Mouse (Mus musculus) Patski (cell line): Measurements from ENCODE around the gene Jph3. TPM values are rescaled to one million over a fixed set of nuclear protein-coding genes. Genes with fewer than 3 reads are reported as not detected.

Experiments
- ATAC-seq: fragments of 100-300 bp; one replicate; pipeline ENCODE4 v1.8.0; 2021
- CTCF ChIA-PET: fragments of 350-600 bp; sonication (Branson Sonifier 250); formaldehyde crosslinking; loops from one replicate; lab custom pipeline; 2022; ENCODE audit warnings: inconsistent platforms; lab: Charles Lee
- POLR2A ChIA-PET: fragments of 350-600 bp; sonication (Branson Sonifier 250); formaldehyde crosslinking; loops from one replicate; lab custom pipeline; 2022; ENCODE audit warnings: antibody characterized with exemption, inconsistent platforms; lab: Charles Lee
- DNase-seq: peaks from one replicate; pipeline ENCODE4 v3.0.0-alpha.2; 2011; ENCODE audit warnings: low read depth, low spot score
- H3K27me3 ChIP-seq: fragments of 371-371 bp; one replicate; pipeline ENCODE4 v1.5.1; 2021
- CTCF ChIP-seq: fragments of 100-300 bp; IDR thresholded peaks from one replicate; pipeline ENCODE4 v1.5.1; 2021
- in situ Hi-C: fragments of 300-500 bp; cut with MboI; formaldehyde crosslinking; loops from 3 replicates; pipeline ENCODE4 v1.11.1; 2018; ENCODE audit warnings: low pct_unique_long_range_greater_than_20kb, mixed read lengths
- polyA plus RNA-seq: library from polyadenylated mRNA; unstranded; gene quantifications from one replicate; pipeline ENCODE4 v1.2.3, GENCODE M21; 2021

Gene Jph3
- polyA plus RNA-seq, 1 experiment from 2014 or later = 0.04 TPM

DNA sequence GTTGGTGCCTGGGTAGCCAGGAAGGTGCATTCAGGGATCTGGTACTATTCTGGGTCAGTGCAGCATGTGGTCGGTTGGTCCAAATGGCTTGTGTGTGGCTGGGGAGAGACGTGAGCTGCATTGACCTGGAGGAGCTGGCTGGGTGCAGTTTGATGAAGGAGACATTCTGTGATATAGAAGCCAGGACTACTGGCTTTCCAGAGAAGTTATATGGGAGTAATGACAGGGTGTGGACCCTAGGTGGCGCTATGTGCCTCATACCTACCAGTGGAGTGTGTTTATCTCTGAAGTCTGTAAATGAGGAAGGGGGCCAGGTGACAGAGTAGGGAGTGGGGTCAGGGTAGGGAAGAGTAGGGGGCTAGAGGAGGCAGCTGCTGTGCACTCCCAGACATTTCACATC, 21.1 kb downstream of the Jph3 start:
- peaks cover 43% of the 10 kb centered on the region for H3K27me3 ChIP-seq
- TF ChIP-seq CTCF = no peak
- ChIA-PET CTCF (interaction anchor here (1.5 kb wide), 1 partner anchor 79 kb away, joined by 3 read pairs; no protein-coding TSS in a partner anchor), POLR2A (no interaction called here)
- ATAC-seq = no peak
- DNase-seq = no peak
- in situ Hi-C loops = no loop called here

DNA sequence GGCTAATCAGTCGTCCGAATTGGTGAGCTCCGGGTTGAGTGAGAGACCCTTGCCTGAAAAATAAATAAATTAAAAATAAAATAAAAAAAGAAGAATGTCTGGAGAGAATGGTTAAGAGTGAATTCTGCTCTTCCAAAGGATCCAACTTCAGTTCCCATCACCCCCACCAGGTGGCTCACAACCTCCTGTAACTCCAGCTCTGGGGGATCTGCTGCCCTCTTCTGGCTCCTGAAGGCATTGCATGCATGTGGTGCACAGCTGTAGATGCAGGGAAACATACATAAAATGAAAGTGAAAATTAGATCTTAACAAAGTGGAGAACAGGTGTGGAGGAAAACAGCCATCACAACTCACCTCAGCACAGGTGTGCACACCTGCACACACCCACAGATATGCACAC, 22.0 kb downstream of the Jph3 start:
- ChIA-PET CTCF (interaction anchor here (1.5 kb wide), 1 partner anchor 79 kb away, joined by 3 read pairs; no protein-coding TSS in a partner anchor), POLR2A (no interaction called here)
- in situ Hi-C loops = no loop called here

DNA sequence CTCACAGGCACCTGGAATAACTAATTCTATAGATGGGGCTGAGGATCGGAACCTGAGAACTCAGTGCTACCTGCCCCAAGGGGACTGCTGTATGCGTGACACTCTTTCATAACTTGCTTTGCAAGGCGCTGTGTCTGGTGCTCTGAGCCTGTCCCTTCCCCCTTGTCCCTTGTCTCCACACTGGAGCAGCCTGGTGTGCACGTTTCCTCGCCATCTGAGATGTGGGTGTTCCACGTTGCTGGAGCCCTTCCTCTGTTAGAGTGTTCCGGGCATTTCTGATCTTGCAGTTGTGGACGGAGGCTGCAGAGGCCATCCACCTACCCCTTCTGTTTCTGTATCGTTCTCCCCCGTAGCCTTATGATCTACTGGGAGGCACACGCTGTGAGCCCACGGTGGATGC, 29.0 kb downstream of the Jph3 start:
- ChIA-PET CTCF (no interaction called here), POLR2A (no interaction called here)
- in situ Hi-C loops = no loop called here
- ATAC-seq (no peak), DNase-seq (no peak)
- peaks cover 55% of the 10 kb centered on the region for H3K27me3 ChIP-seq
- no peak for TF ChIP-seq CTCF

More for the DNA sequence above, 22.0 kb downstream of the Jph3 start:
- peak; percentile 98 for TF ChIP-seq CTCF
- DNase-seq (no peak), ATAC-seq (no peak)
- peaks cover 43% of the 10 kb centered on the region for H3K27me3 ChIP-seq

DNA sequence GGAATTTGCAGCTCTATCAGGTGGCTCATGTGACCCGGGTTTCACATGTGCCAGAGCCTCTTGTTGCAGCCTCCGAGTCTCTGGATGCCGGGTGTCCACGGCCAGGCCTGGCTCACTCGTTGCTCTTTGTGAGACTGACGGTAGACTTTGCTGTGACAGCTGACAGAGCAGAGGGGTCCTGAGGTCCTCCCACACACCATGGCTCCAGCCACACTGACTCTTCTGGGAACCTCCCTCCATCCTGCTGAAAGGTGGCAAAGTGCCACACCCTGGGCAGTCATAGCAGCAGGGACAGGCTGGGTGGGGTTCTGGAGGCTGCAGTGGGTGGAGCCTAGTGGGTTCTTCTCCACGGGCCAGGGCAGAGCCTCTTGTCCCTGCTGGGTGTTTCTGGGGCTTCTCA, 31.1 kb downstream of the Jph3 start:
- TF ChIP-seq CTCF = no peak
- in situ Hi-C loops = no loop called here
- POLR2A ChIA-PET = no interaction called here
- peaks cover 67% of the 10 kb centered on the region for H3K27me3 ChIP-seq
- ATAC-seq (no peak), DNase-seq (no peak)
- CTCF ChIA-PET = no interaction called here

- TF ChIP-seq CTCF = no peak
- peak; percentile 17 for DNase-seq
- ChIA-PET POLR2A (no interaction called here), CTCF (no interaction called here)
- ATAC-seq = peak; percentile 38
- H3K27me3 ChIP-seq = peaks cover 70% of the 10 kb centered on the region
- in situ Hi-C loops = no loop called here
Measured at GRCm38 (mm10) chr8:121761480-121761879, 32.1 kb downstream of the Jph3 start.

DNA sequence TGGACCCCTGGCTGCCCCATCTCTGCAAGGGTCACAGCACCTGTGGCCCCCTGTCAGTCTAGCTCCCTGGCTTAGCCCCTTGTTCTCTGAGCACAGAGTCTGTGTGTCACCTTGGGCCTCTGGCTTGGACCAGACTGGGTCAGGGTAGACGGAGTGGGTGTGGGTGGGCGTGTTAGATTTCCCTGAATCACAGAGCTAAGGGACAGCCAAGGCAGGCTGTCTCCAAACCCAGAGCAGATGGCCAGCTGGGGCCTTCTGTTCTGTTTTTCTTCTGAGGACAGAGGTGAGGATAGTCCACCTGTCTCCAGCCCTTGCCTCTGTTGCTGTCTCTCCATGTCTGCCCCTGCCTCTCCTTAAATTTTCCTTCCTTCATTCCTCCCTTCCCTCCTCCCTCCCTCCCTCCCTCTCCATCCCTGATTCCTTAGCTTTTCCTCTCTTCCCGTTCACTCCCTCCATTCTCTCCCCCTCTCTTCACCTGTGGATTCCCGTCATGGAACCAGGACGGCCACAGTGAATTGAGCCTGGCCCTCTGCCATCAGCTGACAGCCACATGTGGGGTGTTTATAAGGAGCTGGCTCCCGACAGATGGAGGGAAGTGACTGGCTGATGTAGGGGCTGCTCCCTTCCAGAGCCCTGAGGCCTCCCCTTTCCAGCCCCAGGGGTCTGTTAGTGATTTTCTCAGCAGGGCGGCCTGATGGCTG, 33.7 kb downstream of the Jph3 start:
- TF ChIP-seq CTCF = no peak
- CTCF ChIA-PET = no interaction called here
- in situ Hi-C loops = no loop called here
- H3K27me3 ChIP-seq = peaks cover 83% of the 10 kb centered on the region
- ATAC-seq = no peak
- no peak for DNase-seq
- POLR2A ChIA-PET = no interaction called here

DNA sequence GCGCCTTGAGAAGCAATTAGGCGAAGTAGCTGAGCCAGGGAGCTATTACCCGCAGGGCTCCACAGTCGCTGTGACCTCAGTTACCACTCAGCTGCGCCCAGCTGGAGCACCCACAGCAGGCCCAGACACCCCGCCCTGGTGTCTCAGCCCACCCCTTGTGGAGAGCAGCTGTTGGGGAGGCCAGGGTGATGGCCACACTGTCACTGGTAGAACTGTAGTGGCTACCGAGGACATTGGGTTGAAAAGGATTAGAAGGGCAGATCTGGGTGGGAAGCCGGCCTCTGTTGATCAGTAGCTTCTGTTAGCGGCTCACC, 34.2 kb downstream of the Jph3 start:
- no peak for TF ChIP-seq CTCF
- POLR2A ChIA-PET = no interaction called here
- in situ Hi-C loops = no loop called here
- peaks cover 83% of the 10 kb centered on the region for H3K27me3 ChIP-seq
- no peak for DNase-seq
- no peak for ATAC-seq
- CTCF ChIA-PET = no interaction called here

- POLR2A ChIA-PET = no interaction called here
Measured at GRCm38 (mm10) chr8:121765594-121766138, 36.2 kb downstream of the Jph3 start.

GRCm38 (mm10) chr8:121769095-121769494, 39.7 kb downstream of the Jph3 start:
- no peak for ATAC-seq
- ChIA-PET CTCF (no interaction called here), POLR2A (no interaction called here)
- TF ChIP-seq CTCF = no peak
- in situ Hi-C loops = no loop called here
- peaks cover 64% of the 10 kb centered on the region for H3K27me3 ChIP-seq
- no peak for DNase-seq

More at GRCm38 (mm10) chr8:121765594-121766138, 36.2 kb downstream of the Jph3 start:
- TF ChIP-seq CTCF = no peak
- CTCF ChIA-PET = no interaction called here
- no peak for DNase-seq
- peaks cover 72% of the 10 kb centered on the region for H3K27me3 ChIP-seq
- no peak for ATAC-seq
- in situ Hi-C loops = no loop called here

DNA sequence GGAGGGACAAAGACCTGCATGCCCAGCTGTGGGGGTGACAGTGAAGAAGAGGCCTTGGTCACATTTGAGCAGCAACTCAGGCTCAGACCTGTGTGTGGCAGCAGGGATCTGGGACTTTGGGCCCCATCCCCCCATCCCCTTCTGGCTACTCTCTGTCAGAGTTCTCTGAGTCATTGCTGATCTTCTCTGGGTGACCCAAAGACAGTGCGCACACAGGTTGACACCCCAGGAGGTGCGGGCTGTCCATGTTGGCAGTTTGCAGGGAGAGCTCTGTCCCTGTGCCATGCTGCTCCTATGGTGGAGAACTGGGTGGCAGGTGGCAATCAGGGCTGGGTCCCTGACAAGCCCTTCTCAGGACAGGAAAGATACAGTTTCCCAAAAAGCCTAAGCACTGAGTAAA, 40.2 kb downstream of the Jph3 start:
- CTCF ChIA-PET = no interaction called here
- in situ Hi-C loops = no loop called here

GRCm38 (mm10) chr8:121770845-121771752, 41.7 kb downstream of the Jph3 start:
- POLR2A ChIA-PET = interaction anchor here (0.6 kb wide), 1 partner anchor 15 kb away, joined by 5 read pairs; no protein-coding TSS in a partner anchor
- no peak for ATAC-seq
- CTCF ChIA-PET = no interaction called here
- no peak for TF ChIP-seq CTCF
- no peak for DNase-seq
- H3K27me3 ChIP-seq = peaks cover 59% of the 10 kb centered on the region
- in situ Hi-C loops = no loop called here

More for the DNA sequence above, 40.2 kb downstream of the Jph3 start:
- peaks cover 61% of the 10 kb centered on the region for H3K27me3 ChIP-seq
- ATAC-seq (no peak), DNase-seq (no peak)
- no peak for TF ChIP-seq CTCF
- POLR2A ChIA-PET = no interaction called here
